Mouse (Mus musculus) liver, embryonic 16.5 days (tissue): Measurements from ENCODE around the gene Ranbp9. TPM values are rescaled to one million over a fixed set of nuclear protein-coding genes. Genes with fewer than 3 reads are reported as not detected.

Experiments used
- ATAC-seq: fragments of 200-750 bp; cut with Nextera tagmentation; 2 replicates; pipeline ENCODE4 v1.8.0; 2017; ENCODE audit warnings: low read depth, mild to moderate bottlenecking, moderate number of reproducible peaks, moderate library complexity
- H3K27ac ChIP-seq: fragments of 300-500 bp; sonication (generic); 2 replicates; pipeline ENCODE4 v1.5.1; 2014; ENCODE audit warnings: mild to moderate bottlenecking, low read length
- H3K27me3 ChIP-seq: fragments of 300-500 bp; sonication (generic); 2 replicates; pipeline ENCODE4 v1.6.1; 2014; ENCODE audit warnings: low read depth, low read length, mixed read lengths; ENCODE audit not compliant: control insufficient read depth, insufficient read depth
- H3K36me3 ChIP-seq: fragments of 300-500 bp; sonication (generic); 2 replicates; pipeline ENCODE4 v1.6.1; 2014; ENCODE audit warnings: mild to moderate bottlenecking; ENCODE audit not compliant: control insufficient read depth, insufficient read depth
- H3K4me1 ChIP-seq: fragments of 300-500 bp; sonication (generic); 2 replicates; pipeline ENCODE4 v1.6.1; 2014; ENCODE audit warnings: low read depth, low read length, mixed read lengths; ENCODE audit not compliant: control insufficient read depth
- H3K4me2 ChIP-seq: fragments of 300-500 bp; sonication (generic); 2 replicates; pipeline ENCODE4 v1.6.1; 2014; ENCODE audit warnings: low read depth, low read length, mixed read lengths
- H3K4me3 ChIP-seq: fragments of 300-500 bp; sonication (generic); 2 replicates; pipeline ENCODE4 v1.5.1; 2014; ENCODE audit warnings: low read depth, mild to moderate bottlenecking, low read length
- H3K9ac ChIP-seq: fragments of 300-500 bp; sonication (generic); 2 replicates; pipeline ENCODE4 v1.6.1; 2014; ENCODE audit warnings: low read depth, low read length
- H3K9me3 ChIP-seq: fragments of 300-500 bp; sonication (generic); replicated peaks from 2 replicates; pipeline ENCODE4 v1.6.1; 2016; ENCODE audit warnings: low read length; ENCODE audit not compliant: control insufficient read depth
- WGBS: fragments of 180-500 bp; shearing (Covaris S2); extraction: QIAGEN DNeasy Blood & Tissue Kit; methylation state at CpG from one replicate; pipeline ENCODE4 v1.1.7; 2014; ENCODE audit not compliant: insufficient replicate concordance; 5-methylcytosine and 5-hydroxymethylcytosine counted together
- polyA plus RNA-seq: library from polyadenylated mRNA; unstranded; fragments of >200 nt; fragmentation: Nextera tagmentation; extraction: Ambion mirVana; gene quantifications from 2 replicates; pipeline ENCODE4 v1.2.1, GENCODE M21; 2015

Ranbp9 gene
- polyA plus RNA-seq, 1 experiment from 2014 or later, result 2.3 TPM

GRCm38 (mm10) chr13:43413611-43414010 is 67.5 kb downstream of the Ranbp9 start:
- no peak overlapping the region for H3K4me3 ChIP-seq
- H3K9ac ChIP-seq, result no peak overlapping the region
- peaks cover 16% of the 10 kb centered on the region for H3K36me3 ChIP-seq
- WGBS, result 88% methylated on average over 2 of the region's 2 CpGs
- H3K4me1 ChIP-seq, result no peaks in the 10 kb centered on the region
- no peak for ATAC-seq
- H3K27me3 ChIP-seq, result no peaks in the 10 kb centered on the region
- no peak overlapping the region for H3K4me2 ChIP-seq
- no peaks in the 10 kb centered on the region for H3K9me3 ChIP-seq
- no peak overlapping the region for H3K27ac ChIP-seq

- 81% methylated on average over 7 of the region's 7 CpGs for WGBS
- peaks cover 19% of the 10 kb centered on the region for H3K36me3 ChIP-seq
Measured at GRCm38 (mm10) chr13:43412311-43412710, 68.8 kb downstream of the Ranbp9 start.

DNA sequence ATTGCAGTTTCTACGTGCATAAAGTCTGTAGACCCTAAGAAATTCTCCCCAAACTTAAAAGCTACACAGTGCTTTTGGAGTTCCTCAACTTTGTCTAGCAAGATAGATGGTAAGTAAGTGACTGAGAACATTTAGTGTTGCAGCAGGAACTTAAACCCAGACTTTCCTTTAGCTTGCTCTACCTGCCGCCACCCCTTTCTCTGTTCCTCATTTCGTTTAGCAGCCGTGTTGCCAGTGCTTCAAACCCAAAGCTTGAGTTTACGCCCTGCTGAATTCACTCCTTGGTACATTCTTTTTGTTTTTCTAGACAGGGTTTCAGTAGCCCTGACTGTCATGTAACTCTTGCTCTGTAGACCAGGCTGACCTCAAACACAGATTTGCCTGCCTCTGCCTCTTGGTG is 81.5 kb downstream of the Ranbp9 start:
- Histone ChIP-seq H3K9me3 (no peaks in the 10 kb centered on the region), H3K4me2 (peak overlapping the region; percentile 78), H3K4me3 (peak overlapping the region; percentile 96), H3K9ac (peak overlapping the region; percentile 92; the same call in 1 of the 2 replicates), H3K36me3 (peaks cover 28% of the 10 kb centered on the region), H3K4me1 (peaks cover 7% of the 10 kb centered on the region), H3K27me3 (no peaks in the 10 kb centered on the region), H3K27ac (no peak overlapping the region)
- no peak for ATAC-seq
- WGBS, result 61% methylated on average over 5 of the region's 5 CpGs

More at GRCm38 (mm10) chr13:43412311-43412710, 68.8 kb downstream of the Ranbp9 start:
- H3K27me3 ChIP-seq, result no peaks in the 10 kb centered on the region
- no peak overlapping the region for H3K4me2 ChIP-seq
- no peak overlapping the region for H3K4me3 ChIP-seq
- no peaks in the 10 kb centered on the region for H3K4me1 ChIP-seq
- no peaks in the 10 kb centered on the region for H3K9me3 ChIP-seq
- no peak for ATAC-seq
- H3K9ac ChIP-seq, result no peak overlapping the region
- no peak overlapping the region for H3K27ac ChIP-seq

GRCm38 (mm10) chr13:43398297-43399080 is 82.6 kb downstream of the Ranbp9 start, which contains the start of gene Nol7:
Gene Nol7 (plus strand): TSS chr13:43398390.
- Histone ChIP-seq H3K9me3 (no peaks in the 10 kb centered on the region), H3K4me2 (peak within 1 kb of the TSS; percentile 78), H3K9ac (peak within 1 kb of the TSS; percentile 92), H3K36me3 (peaks cover 22% of the 10 kb centered on the region), H3K4me1 (peaks cover 7% of the 10 kb centered on the region), H3K27ac (peak within 1 kb of the TSS; percentile 93), H3K27me3 (no peaks in the 10 kb centered on the region), H3K4me3 (peak within 1 kb of the TSS; percentile 96)
- peak; percentile 94 for ATAC-seq
- under 1% methylated on average over 71 of the region's 72 CpGs for WGBS

GRCm38 (mm10) chr13:43397700-43398296 is 83.3 kb downstream of the Ranbp9 start:
- no peaks in the 10 kb centered on the region for H3K27me3 ChIP-seq
- no peak for ATAC-seq
- H3K4me3 ChIP-seq, result peak overlapping the region; percentile 96
- peaks cover 17% of the 10 kb centered on the region for H3K36me3 ChIP-seq
- H3K4me1 ChIP-seq, result peaks cover 7% of the 10 kb centered on the region
- H3K27ac ChIP-seq, result no peak overlapping the region; the same call in 1 of the 2 replicates
- 39% methylated on average over 16 of the region's 17 CpGs for whole genome bisulfite sequencing
- H3K9ac ChIP-seq, result no peak overlapping the region
- peak overlapping the region; percentile 78 for H3K4me2 ChIP-seq
- H3K9me3 ChIP-seq, result no peaks in the 10 kb centered on the region

GRCm38 (mm10) chr13:43385321-43385720 is 95.8 kb downstream of the Ranbp9 start:
- H3K4me1 ChIP-seq, result no peaks in the 10 kb centered on the region
- H3K9me3 ChIP-seq, result no peaks in the 10 kb centered on the region
- H3K9ac ChIP-seq, result no peak overlapping the region
- H3K27me3 ChIP-seq, result no peaks in the 10 kb centered on the region
- H3K27ac ChIP-seq, result no peak overlapping the region
- ATAC-seq, result no peak
- H3K4me3 ChIP-seq, result no peak overlapping the region
- WGBS, result 83% methylated on average over 10 of the region's 10 CpGs
- no peaks in the 10 kb centered on the region for H3K36me3 ChIP-seq
- no peak overlapping the region for H3K4me2 ChIP-seq

DNA sequence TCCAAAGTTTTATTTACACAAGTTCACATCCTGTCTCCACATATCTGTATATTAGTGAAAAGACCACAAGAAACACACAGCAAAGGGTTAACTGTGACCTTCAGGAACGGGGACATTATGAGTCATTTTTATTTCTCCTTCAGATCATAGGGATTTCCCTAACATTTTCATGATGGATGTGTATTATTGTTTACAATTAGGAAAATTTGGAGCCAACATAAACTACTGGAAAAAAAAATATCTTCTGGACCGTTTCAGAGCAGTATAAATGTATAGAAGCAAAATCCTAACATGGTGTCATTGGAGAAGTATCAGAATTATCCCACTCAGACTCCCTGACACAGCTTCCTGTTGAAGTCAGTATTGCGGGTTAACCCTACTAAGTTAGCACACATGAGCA is 101.1 kb downstream of the Ranbp9 start:
- H3K4me3 ChIP-seq, result no peak overlapping the region
- no peaks in the 10 kb centered on the region for H3K27me3 ChIP-seq
- H3K27ac ChIP-seq, result no peak overlapping the region
- H3K4me1 ChIP-seq, result no peaks in the 10 kb centered on the region
- ATAC-seq, result no peak
- H3K4me2 ChIP-seq, result no peak overlapping the region
- no peak overlapping the region for H3K9ac ChIP-seq
- 60% methylated on average over 3 of the region's 3 CpGs for WGBS
- H3K9me3 ChIP-seq, result no peaks in the 10 kb centered on the region
- H3K36me3 ChIP-seq, result no peaks in the 10 kb centered on the region

DNA sequence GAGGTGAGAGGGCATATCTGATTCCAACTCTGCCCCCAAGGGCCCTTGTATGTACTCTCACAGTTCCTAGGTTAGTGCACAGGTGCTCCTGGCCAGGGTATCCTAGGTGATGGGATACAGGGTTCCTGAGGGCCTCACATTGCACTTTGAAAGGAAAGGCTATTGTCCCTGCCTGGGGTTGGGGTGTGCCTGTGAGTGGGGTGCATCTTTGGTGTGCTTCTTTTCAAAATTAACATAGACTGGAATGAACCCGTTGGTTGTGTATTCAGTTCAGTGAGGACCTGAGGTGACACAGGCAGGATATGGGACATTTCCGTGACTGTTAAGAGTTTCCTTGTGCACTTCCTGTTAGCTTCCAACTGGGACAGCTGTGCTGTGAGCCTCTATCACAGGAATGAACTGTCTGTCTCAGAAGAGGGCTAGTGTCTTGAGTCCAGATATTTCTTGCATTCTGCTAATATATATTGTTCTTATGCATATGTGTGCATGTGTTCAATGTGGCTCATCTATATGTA is 106.1 kb downstream of the Ranbp9 start:
- Histone ChIP-seq H3K9me3 (no peaks in the 10 kb centered on the region), H3K4me3 (no peak overlapping the region), H3K36me3 (peaks cover 9% of the 10 kb centered on the region), H3K27me3 (no peaks in the 10 kb centered on the region), H3K27ac (no peak overlapping the region), H3K4me1 (no peaks in the 10 kb centered on the region), H3K9ac (no peak overlapping the region), H3K4me2 (no peak overlapping the region)
- 41% methylated on average over 2 of the region's 2 CpGs for WGBS
- 0 out of 2 replicates have a peak, but pooled peaks have one; percentile 27 for ATAC-seq

GRCm38 (mm10) chr13:43374205-43374604 is 106.9 kb downstream of the Ranbp9 start:
- 73% methylated on average over 10 of the region's 10 CpGs for WGBS
- ATAC-seq, result no peak
- Histone ChIP-seq H3K27me3 (no peaks in the 10 kb centered on the region), H3K27ac (no peak overlapping the region), H3K9me3 (no peaks in the 10 kb centered on the region), H3K4me2 (no peak overlapping the region), H3K4me1 (no peaks in the 10 kb centered on the region), H3K36me3 (peaks cover 9% of the 10 kb centered on the region), H3K4me3 (no peak overlapping the region), H3K9ac (no peak overlapping the region)
